Mouse (Mus musculus): ENCODE data around the gene Mcoln3. TPM values are rescaled to one million over a fixed set of nuclear protein-coding genes. Genes with fewer than 3 reads are reported as not detected.

Gene Mcoln3
- not detected for total RNA-seq (2023)

DNA sequence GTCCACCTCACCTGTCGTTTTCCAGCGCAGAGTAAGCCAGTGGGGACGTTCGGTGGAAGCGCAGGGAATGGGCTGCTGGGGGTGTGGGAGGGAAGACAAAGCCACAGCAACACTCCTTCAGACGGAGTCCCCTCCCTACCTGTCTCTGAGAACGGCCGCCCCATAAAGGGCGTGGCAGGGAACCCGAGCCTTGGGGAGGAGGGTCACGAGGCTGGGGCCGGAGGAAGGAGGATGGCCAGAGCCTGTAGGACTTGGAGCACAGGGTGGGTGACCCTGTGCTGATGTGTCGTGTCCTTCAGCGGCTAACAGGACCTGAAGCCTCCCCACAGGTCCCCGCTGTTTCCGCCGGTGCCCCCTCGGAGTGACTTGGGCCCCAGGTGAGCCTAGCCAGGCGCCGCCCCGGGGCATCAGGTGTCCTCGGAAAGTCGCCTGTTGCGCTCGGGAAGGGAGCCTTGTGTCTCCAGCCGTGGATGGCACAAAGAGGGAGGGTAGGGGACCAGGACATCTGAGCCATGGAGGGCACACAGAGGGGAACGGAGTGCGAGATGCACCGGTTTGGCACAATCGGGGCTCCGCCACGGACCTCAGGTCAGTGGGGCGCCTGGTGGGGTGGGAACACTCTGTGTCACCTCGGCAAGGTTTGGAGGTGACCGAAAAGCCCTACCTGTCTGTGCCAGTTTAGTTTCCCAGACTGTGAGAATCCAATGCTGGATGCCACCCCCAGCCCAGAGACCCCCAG, at the start of gene Mcoln3:
Gene Mcoln3 (plus strand): TSS at position 193 of the 739 bp plus-strand sequence.

GRCm38 (mm10) chr3:146107921-146108571, 9.2 kb upstream of the Mcoln3 start, which contains the start of gene Wdr63:
Wdr63 (minus strand) TSS chr3:146108130.

GRCm38 (mm10) chr3:146149156-146150057, 32.2 kb downstream of the Mcoln3 start, which contains the start of gene Mcoln2:
Mcoln2 (plus strand) TSS chr3:146149833.

Other genes with a start within 250 kb of the Mcoln3 start
- gene Bcl10, start 194.6 kb upstream of the Mcoln3 start, total RNA-seq (2023): 10 to 100 TPM; 79.7 to 82.1 TPM
- 10 to 100 TPM; 26.9 to 30.9 TPM for gene 2410004B18Rik, start 179.4 kb upstream of the Mcoln3 start, total RNA-seq (2023)
- gene Syde2, start 129.6 kb upstream of the Mcoln3 start, total RNA-seq (2023): under 1 TPM; 0.07 to 0.16 TPM
- not detected for gene Wdr63, start 9.3 kb upstream of the Mcoln3 start, total RNA-seq (2023)
- 1 to 10 TPM in 1 of 2 experiments, under 1 TPM in 1; 0.62 to 1.1 TPM for gene Mcoln2, start 32.4 kb downstream of the Mcoln3 start, total RNA-seq (2023)
- under 1 TPM in 1 of 2 experiments, not detected in 1; 0.18 TPM for gene Lpar3, start 103.5 kb downstream of the Mcoln3 start, total RNA-seq (2023)